ENCODE assay signal across 8 mouse cellular contexts in the genomic region with DNA sequence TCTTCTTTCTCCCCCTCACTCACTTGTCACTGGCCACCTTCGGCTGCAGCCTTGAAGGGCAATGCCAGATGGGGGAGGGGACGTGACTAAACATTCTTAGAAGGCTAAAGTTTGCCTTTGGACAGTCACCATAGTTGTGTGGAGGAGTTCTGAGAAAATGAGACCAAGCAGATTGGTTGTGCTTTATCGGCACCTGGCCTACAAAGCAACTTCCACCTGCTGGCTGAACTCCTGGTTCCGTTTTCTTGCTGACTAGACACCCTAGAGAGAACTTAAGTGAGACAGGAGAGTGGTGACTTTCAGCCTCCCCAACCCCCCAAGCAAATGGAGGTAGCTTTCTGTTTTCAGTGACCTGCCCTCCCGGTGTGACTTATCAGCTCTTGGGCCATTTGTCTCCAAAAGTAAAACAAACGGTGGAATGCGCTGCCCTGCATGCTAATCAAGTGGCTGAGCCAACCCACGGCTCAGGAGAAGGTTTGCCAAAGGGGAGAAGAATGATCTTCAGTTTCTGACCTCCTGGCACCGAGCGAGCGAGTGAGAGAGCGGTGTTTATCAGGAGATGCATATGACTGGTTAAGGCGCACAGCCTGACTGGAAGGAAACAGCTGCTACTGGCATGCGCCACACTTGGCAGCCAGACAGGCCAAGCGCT. TPM values are rescaled to one million over a fixed set of nuclear protein-coding genes. Genes with fewer than 3 reads are reported as not detected.
A peak's percentile ranks its signal among the peaks of the same experiment; 100 is the strongest.
DNase-seq lines count a peak whose midpoint lies in the region; ATAC-seq and TF ChIP-seq lines count a peak whose summit lies in the region.

No protein-coding gene starts in this region.

- H3K36me3 ChIP-seq in ES-E14 (ENCODE audit: control insufficient read depth, insufficient read depth, low read length, poor library complexity, severe bottlenecking), result no peaks in the 10 kb centered on the region
- no peaks in the 10 kb centered on the region for H3K36me3 ChIP-seq in hindbrain, embryonic 10.5 days
- H3K36me3 ChIP-seq in lung, embryonic 16.5 days (ENCODE audit: control insufficient read depth, insufficient read depth, low read length), result no peaks in the 10 kb centered on the region

- 0 out of 2 replicates have a peak overlapping the region, but pooled peaks have one; percentile 24 for H3K27ac ChIP-seq in ES-E14 (ENCODE audit: insufficient read depth, low read depth, low read length, poor library complexity, severe bottlenecking)
- 0 out of 2 replicates have a peak overlapping the region, but pooled peaks have one; percentile 10 for H3K27ac ChIP-seq in hindbrain, embryonic 10.5 days
- peak overlapping the region; percentile 47 for H3K27ac ChIP-seq in lung, embryonic 16.5 days (ENCODE audit: low read length)

- 0 out of 2 replicates have a peak, but pooled peaks cover 8% of the 10 kb centered on the region for H3K27me3 ChIP-seq in hindbrain, embryonic 10.5 days (ENCODE audit: insufficient read depth, poor library complexity, severe bottlenecking)
- H3K27me3 ChIP-seq in lung, embryonic 16.5 days (ENCODE audit: control insufficient read depth, insufficient read depth, low read depth, low read length), result no peaks in the 10 kb centered on the region

- 9% methylated on average over 15 of the region's 15 CpGs for WGBS in hindbrain, embryonic 10.5 days
- 0% methylated on average over 15 of the region's 15 CpGs for WGBS in lung, embryonic 16.5 days

- H3K9me3 ChIP-seq in ES-E14 (ENCODE audit: control insufficient read depth, insufficient read depth, low read depth, low read length), result no peaks in the 10 kb centered on the region
- H3K9me3 ChIP-seq in hindbrain, embryonic 10.5 days, result no peaks in the 10 kb centered on the region
- no peaks in the 10 kb centered on the region for H3K9me3 ChIP-seq in lung, embryonic 16.5 days (ENCODE audit: control insufficient read depth, low read length)

- no peak for DNase-seq in ES-E14 (ENCODE audit: low read depth, low spot score)
- peak; percentile 9 for DNase-seq in cerebellum, adult 9-10 months
- DNase-seq in frontal cortex, postnatal 10 days (ENCODE audit: low spot score in 2 of 2), result peak; percentile 69 to 77
- peak; percentile 53 for DNase-seq in hindbrain, embryonic 10.5 days (ENCODE audit: low spot score)
- DNase-seq in layer of hippocampus, postnatal 10 days (ENCODE audit: low spot score in 2 of 2), result peak; percentile 66 to 68
- peak; percentile 37 for DNase-seq in ovary, postnatal 14 days (ENCODE audit: low spot score)
- DNase-seq in urinary bladder, postnatal 4 days (ENCODE audit: low spot score in 2 of 2), result peak; percentile 48 to 62

- in situ Hi-C loops in ES-E14 (cut with MboI; ENCODE audit: low sequenced_read_pairs in 2 of 2, unreplicated experiment in 2 of 2), result no loop called here

- no peak overlapping the region for H3K9ac ChIP-seq in ES-E14 (ENCODE audit: insufficient read depth, low read depth, low read length, poor library complexity, severe bottlenecking)
- H3K9ac ChIP-seq in lung, embryonic 16.5 days (ENCODE audit: low read length), result no peak overlapping the region

- no peak overlapping the region for H3K4me3 ChIP-seq in ES-E14 (ENCODE audit: insufficient read depth in 1 of 2, low read depth in 1 of 2, low read length in 2 of 2, poor library complexity in 1 of 2, severe bottlenecking in 1 of 2)
- H3K4me3 ChIP-seq in hindbrain, embryonic 10.5 days, result peak overlapping the region; percentile 32
- peak overlapping the region; percentile 37 for H3K4me3 ChIP-seq in lung, embryonic 16.5 days (ENCODE audit: low read length)

- H3K4me2 ChIP-seq in lung, embryonic 16.5 days (ENCODE audit: low read depth, low read length), result peak overlapping the region; percentile 59

- ATAC-seq in lung, embryonic 16.5 days (ENCODE audit: low read depth), result peak; percentile 86

- H3K4me1 ChIP-seq in ES-E14 (ENCODE audit: control insufficient read depth in 2 of 2, insufficient read depth in 2 of 2, low read length in 2 of 2, poor library complexity in 1 of 2), result peaks cover 0 to 10% of the 10 kb centered on the region in 2 experiments; a peak in 3 of 4 replicates
- peaks cover 16% of the 10 kb centered on the region for H3K4me1 ChIP-seq in hindbrain, embryonic 10.5 days (replicated peaks)
- H3K4me1 ChIP-seq in lung, embryonic 16.5 days (replicated peaks; ENCODE audit: control insufficient read depth, insufficient read depth, low read length), result peaks cover 13% of the 10 kb centered on the region

TF ChIP-seq in ES-E14, 5 proteins besides CTCF, POLR2A, EP300 and RAD21:
- TF ChIP-seq HCFC1 (IDR thresholded peaks at IDR 0.05; ENCODE audit: borderline replicate concordance, insufficient read depth, low read length), result no peak
- TF ChIP-seq MAFK (IDR thresholded peaks at IDR 0.05; ENCODE audit: insufficient read depth, low read depth, low read length), result peak; percentile 47; the same call in 1 of the 2 replicates
- TF ChIP-seq CHD2 (IDR thresholded peaks at IDR 0.05; ENCODE audit: low read depth, low read length), result no peak
- TF ChIP-seq ZNF384 (IDR thresholded peaks at IDR 0.05; ENCODE audit: low read depth, low read length), result no peak
- no peak for TF ChIP-seq ZC3H11A (IDR thresholded peaks at IDR 0.05; ENCODE audit: borderline replicate concordance, low read depth, low read length)

RNA-seq across cellular contexts. Expression of gene Rasgrp3, which starts 29.4 kb away (rescaled TPM):
- total RNA-seq in ES-E14 (2012; rRNA removed), result 0.16 and 0.85 TPM in 2 replicates
- polyA plus RNA-seq in hindbrain, embryonic 10.5 days (2016; fragmentation: Nextera tagmentation; extraction: Ambion mirVana), result 5.1 and 8.0 TPM in 2 replicates
- total RNA-seq in layer of hippocampus, postnatal 10 days (2021), result 10 to 100 TPM; 11.7 to 13.2 TPM
- polyA plus RNA-seq in lung, embryonic 16.5 days (2015; fragmentation: Nextera tagmentation; extraction: Ambion mirVana), result 31.4 and 34.3 TPM in 2 replicates

Comparison
In these comparisons a context has a peak if more than half of its experiments do, and no peak if none do; other contexts are left out.
1. H3K4me3 ChIP-seq: peak in hindbrain, embryonic 10.5 days (single experiment) and lung, embryonic 16.5 days (single experiment); none in ES-E14 (0 of 2).
2. Peak in every context shown above with its lines, with median percentiles within 50 percentile points of each other: H3K27ac ChIP-seq.